Mouse (Mus musculus) limb, embryonic 11.5 days (tissue): ENCODE results near the gene Heatr3. TPM values are rescaled to one million over a fixed set of nuclear protein-coding genes. Genes with fewer than 3 reads are reported as not detected.

Experiments used
- ATAC-seq: fragments of 200-750 bp; cut with Nextera tagmentation; 2 replicates; pipeline ENCODE4 v1.8.0; 2017; ENCODE audit warnings: low read depth; ENCODE audit not compliant: insufficient number of reproducible peaks, low FRiP score, low TSS enrichment
- DNase-seq: peaks from one replicate; pipeline ENCODE4 v3.0.0-alpha.2; 2015; ENCODE audit warnings: low spot score
- H3K27ac ChIP-seq: fragments of 300-500 bp; sonication (generic); replicated peaks from 2 replicates; pipeline ENCODE4 v1.5.1; 2014; ENCODE audit warnings: low read depth, mild to moderate bottlenecking, low read length
- H3K27me3 ChIP-seq: fragments of 300-500 bp; sonication (generic); 2 replicates; pipeline ENCODE4 v1.6.1; 2014; ENCODE audit warnings: mild to moderate bottlenecking, low read length, mixed read lengths; ENCODE audit not compliant: control insufficient read depth, insufficient read depth
- H3K36me3 ChIP-seq: fragments of 300-500 bp; sonication (generic); 2 replicates; pipeline ENCODE4 v1.6.1; 2014; ENCODE audit warnings: mild to moderate bottlenecking, low read length, moderate library complexity, mixed read lengths; ENCODE audit not compliant: control insufficient read depth, insufficient read depth
- H3K4me1 ChIP-seq: fragments of 300-500 bp; sonication (generic); 2 replicates; pipeline ENCODE4 v1.6.1; 2014; ENCODE audit warnings: low read length, mixed read lengths; ENCODE audit not compliant: control insufficient read depth, insufficient read depth
- H3K4me2 ChIP-seq: fragments of 300-500 bp; sonication (generic); 2 replicates; pipeline ENCODE4 v1.6.1; 2014; ENCODE audit warnings: low read depth, mild to moderate bottlenecking, moderate library complexity; ENCODE audit not compliant: severe bottlenecking
- H3K4me3 ChIP-seq: fragments of 300-500 bp; sonication (generic); 2 replicates; pipeline ENCODE4 v1.5.1; 2014; ENCODE audit warnings: low read depth, low read length
- H3K9ac ChIP-seq: fragments of 300-500 bp; sonication (generic); 2 replicates; pipeline ENCODE4 v1.6.1; 2014; ENCODE audit warnings: mild to moderate bottlenecking, low read length
- H3K9me3 ChIP-seq: fragments of 300-500 bp; sonication (generic); 2 replicates; pipeline ENCODE4 v1.6.1; 2016; ENCODE audit warnings: low read length; ENCODE audit not compliant: control insufficient read depth
- WGBS: fragments of 180-500 bp; shearing (Covaris S2); extraction: QIAGEN DNeasy Blood & Tissue Kit; methylation state at CpG from one replicate; pipeline ENCODE4 v1.1.7; 2014; 5-methylcytosine and 5-hydroxymethylcytosine counted together
- microRNA-seq: library from miRNA; unstranded; fragments of <30 nt; microRNA quantifications from one replicate; pipeline ENCODE4, GENCODE M21; 2016
- polyA plus RNA-seq: library from polyadenylated mRNA; unstranded; fragments of >200 nt; fragmentation: Nextera tagmentation; extraction: Ambion mirVana; gene quantifications from 2 replicates; pipeline ENCODE4 v1.2.1, GENCODE M21; 2014

The Heatr3 gene
- polyA plus RNA-seq, 1 experiment from 2014 or later: 51.8 TPM

GRCm38 (mm10) chr8:88221353-88221752 lies 83.7 kb downstream of the Heatr3 start:
- Histone ChIP-seq H3K9me3 (no peaks in the 10 kb centered on the region), H3K27ac (no peak overlapping the region), H3K4me3 (no peak overlapping the region), H3K4me1 (peaks cover 3% of the 10 kb centered on the region), H3K9ac (no peak overlapping the region), H3K4me2 (no peak overlapping the region), H3K36me3 (no peaks in the 10 kb centered on the region), H3K27me3 (no peaks in the 10 kb centered on the region)
- ATAC-seq: no peak
- WGBS: 59% methylated on average over 4 of the region's 4 CpGs
- no peak for DNase-seq

Small RNAs within 50 kb of the gene (microRNA-seq; reads per million reads assigned to microRNA genes)
- gene Mir7071: not detected

Other genes with a start within 250 kb of the Heatr3 start
- gene Zfp423, start 178.3 kb upstream of the Heatr3 start, polyA plus RNA-seq: 39.2 and 41.1 TPM in 2 replicates
- gene Cnep1r1, start 19.1 kb upstream of the Heatr3 start, polyA plus RNA-seq: 30.8 and 41.9 TPM in 2 replicates
- 11.9 and 13.3 TPM in 2 replicates for gene Tent4b, start 61.4 kb downstream of the Heatr3 start, polyA plus RNA-seq
- 1.8 and 2.3 TPM in 2 replicates for gene Adcy7, start 134.5 kb downstream of the Heatr3 start, polyA plus RNA-seq
- 108 and 112 TPM in 2 replicates for gene Brd7, start 224.3 kb downstream of the Heatr3 start, polyA plus RNA-seq